Mouse (Mus musculus) stomach, embryonic 14.5 days (tissue): ENCODE data around the gene Nrp1. TPM values are rescaled to one million over a fixed set of nuclear protein-coding genes. Genes with fewer than 3 reads are reported as not detected.
A peak's percentile ranks its signal among the peaks of the same experiment; 100 is the strongest.

ENCODE experiments used
- ATAC-seq: fragments of 200-750 bp; cut with Nextera tagmentation; 2 replicates; pipeline ENCODE4 v1.8.0; 2017; ENCODE audit warnings: low read depth, moderate TSS enrichment; ENCODE audit not compliant: insufficient number of reproducible peaks, insufficient read depth, low FRiP score
- H3K27ac ChIP-seq: fragments of 300-500 bp; sonication (generic); 2 replicates; pipeline ENCODE4 v1.5.1; 2014; ENCODE audit warnings: mild to moderate bottlenecking, low read length, moderate library complexity, mixed read lengths
- H3K27me3 ChIP-seq: fragments of 300-500 bp; sonication (generic); 2 replicates; pipeline ENCODE4 v1.6.1; 2014; ENCODE audit warnings: low read length, control low read depth, mixed read lengths; ENCODE audit not compliant: control insufficient read depth, insufficient read depth
- H3K36me3 ChIP-seq: fragments of 300-500 bp; sonication (generic); 2 replicates; pipeline ENCODE4 v1.6.1; 2014; ENCODE audit warnings: mild to moderate bottlenecking, control low read depth, low read length, moderate library complexity, mixed read lengths; ENCODE audit not compliant: control insufficient read depth, insufficient read depth
- H3K4me1 ChIP-seq: fragments of 300-500 bp; sonication (generic); 2 replicates; pipeline ENCODE4 v1.6.1; 2014; ENCODE audit warnings: low read length, control low read depth, mixed read lengths; ENCODE audit not compliant: control insufficient read depth, insufficient read depth
- H3K4me2 ChIP-seq: fragments of 300-500 bp; sonication (generic); replicated peaks from 2 replicates; pipeline ENCODE4 v1.6.1; 2014; ENCODE audit warnings: low read depth, low read length, control low read depth
- H3K4me3 ChIP-seq: fragments of 300-500 bp; sonication (generic); 2 replicates; pipeline ENCODE4 v1.5.1; 2014; ENCODE audit warnings: low read depth, low read length, control low read depth
- H3K9ac ChIP-seq: fragments of 300-500 bp; sonication (generic); replicated peaks from 2 replicates; pipeline ENCODE4 v1.6.1; 2014; ENCODE audit warnings: low read depth, mild to moderate bottlenecking, control low read depth, low read length, moderate library complexity, mixed read lengths
- H3K9me3 ChIP-seq: fragments of 300-500 bp; sonication (generic); 2 replicates; pipeline ENCODE4 v1.6.1; 2016; ENCODE audit warnings: low read depth, low read length, control low read depth; ENCODE audit not compliant: control insufficient read depth
- WGBS: fragments of 180-500 bp; shearing (Covaris S2); extraction: QIAGEN DNeasy Blood & Tissue Kit; methylation state at CpG from one replicate; pipeline ENCODE4 v1.1.7; 2014; 5-methylcytosine and 5-hydroxymethylcytosine counted together
- polyA plus RNA-seq: library from polyadenylated mRNA; unstranded; fragments of >200 nt; fragmentation: Nextera tagmentation; extraction: Ambion mirVana; gene quantifications from 2 replicates; pipeline ENCODE4 v1.2.1, GENCODE M21; 2014

The Nrp1 gene
- polyA plus RNA-seq, 1 experiment from 2014 or later = 62.2 TPM

- H3K27ac ChIP-seq = no peak overlapping the region
- H3K4me3 ChIP-seq = no peak overlapping the region
- no peaks in the 10 kb centered on the region for H3K9me3 ChIP-seq
- no peaks in the 10 kb centered on the region; the same call in 1 of the 2 replicates for H3K36me3 ChIP-seq
- WGBS = 47% methylated on average over 5 of the region's 5 CpGs
- no peak overlapping the region for H3K9ac ChIP-seq
- no peaks in the 10 kb centered on the region for H3K27me3 ChIP-seq
- peak; percentile 75; the same call in 1 of the 2 replicates for ATAC-seq
- H3K4me2 ChIP-seq = no peak overlapping the region
- peaks cover 4% of the 10 kb centered on the region; the same call in 1 of the 2 replicates for H3K4me1 ChIP-seq
Observed at GRCm38 (mm10) chr8:128491126-128492067, 133.0 kb downstream of the Nrp1 start.

GRCm38 (mm10) chr8:128493801-128494200 lies 135.4 kb downstream of the Nrp1 start:
- no peak overlapping the region for H3K4me2 ChIP-seq
- no peaks in the 10 kb centered on the region for H3K9me3 ChIP-seq
- H3K4me1 ChIP-seq = no peaks in the 10 kb centered on the region; the same call in 1 of the 2 replicates
- H3K36me3 ChIP-seq = no peaks in the 10 kb centered on the region; the same call in 1 of the 2 replicates
- ATAC-seq = no peak
- 94% methylated on average over 3 of the region's 3 CpGs for WGBS
- no peak overlapping the region for H3K27ac ChIP-seq
- no peak overlapping the region for H3K9ac ChIP-seq
- H3K4me3 ChIP-seq = no peak overlapping the region
- no peaks in the 10 kb centered on the region for H3K27me3 ChIP-seq

GRCm38 (mm10) chr8:128498836-128499235 lies 140.4 kb downstream of the Nrp1 start:
- no peak overlapping the region for H3K9ac ChIP-seq
- no peak overlapping the region for H3K4me2 ChIP-seq
- no peaks in the 10 kb centered on the region for H3K4me1 ChIP-seq
- no peaks in the 10 kb centered on the region for H3K9me3 ChIP-seq
- WGBS = 86% methylated on average over 4 of the region's 4 CpGs
- H3K4me3 ChIP-seq = no peak overlapping the region
- H3K27ac ChIP-seq = no peak overlapping the region
- H3K36me3 ChIP-seq = peaks cover 9% of the 10 kb centered on the region
- H3K27me3 ChIP-seq = no peaks in the 10 kb centered on the region
- ATAC-seq = no peak

GRCm38 (mm10) chr8:128504136-128504829 lies 145.9 kb downstream of the Nrp1 start:
- Histone ChIP-seq H3K9ac (no peak overlapping the region), H3K27ac (no peak overlapping the region), H3K4me3 (no peak overlapping the region), H3K4me2 (no peak overlapping the region), H3K36me3 (peaks cover 5% of the 10 kb centered on the region), H3K4me1 (no peaks in the 10 kb centered on the region), H3K27me3 (no peaks in the 10 kb centered on the region), H3K9me3 (no peaks in the 10 kb centered on the region)
- 75% methylated on average over 5 of the region's 5 CpGs for WGBS
- ATAC-seq = no peak

GRCm38 (mm10) chr8:128505866-128506265 lies 147.5 kb downstream of the Nrp1 start:
- Histone ChIP-seq H3K27me3 (no peaks in the 10 kb centered on the region), H3K4me1 (no peaks in the 10 kb centered on the region), H3K27ac (no peak overlapping the region), H3K4me2 (no peak overlapping the region), H3K9me3 (no peaks in the 10 kb centered on the region), H3K4me3 (no peak overlapping the region), H3K36me3 (peaks cover 5% of the 10 kb centered on the region), H3K9ac (no peak overlapping the region)
- no peak for ATAC-seq

- Histone ChIP-seq H3K27ac (no peak overlapping the region), H3K36me3 (no peaks in the 10 kb centered on the region), H3K9me3 (no peaks in the 10 kb centered on the region), H3K4me3 (no peak overlapping the region), H3K9ac (no peak overlapping the region), H3K4me1 (no peaks in the 10 kb centered on the region), H3K4me2 (no peak overlapping the region), H3K27me3 (no peaks in the 10 kb centered on the region)
- no peak for ATAC-seq
Observed at GRCm38 (mm10) chr8:128508723-128509122, 150.3 kb downstream of the Nrp1 start.

GRCm38 (mm10) chr8:128511021-128511420 lies 152.6 kb downstream of the Nrp1 start:
- no peak overlapping the region for H3K4me2 ChIP-seq
- no peak overlapping the region for H3K27ac ChIP-seq
- H3K9ac ChIP-seq = no peak overlapping the region
- H3K4me3 ChIP-seq = no peak overlapping the region
- no peaks in the 10 kb centered on the region for H3K4me1 ChIP-seq
- no peaks in the 10 kb centered on the region for H3K36me3 ChIP-seq
- H3K9me3 ChIP-seq = no peaks in the 10 kb centered on the region
- no peak for ATAC-seq
- no peaks in the 10 kb centered on the region for H3K27me3 ChIP-seq

- WGBS = 92% methylated on average over 1 of the region's 1 CpGs
- H3K4me3 ChIP-seq = no peak overlapping the region
- H3K9me3 ChIP-seq = no peaks in the 10 kb centered on the region
- no peak overlapping the region for H3K27ac ChIP-seq
- no peaks in the 10 kb centered on the region for H3K36me3 ChIP-seq
- no peaks in the 10 kb centered on the region for H3K27me3 ChIP-seq
- no peaks in the 10 kb centered on the region for H3K4me1 ChIP-seq
- H3K4me2 ChIP-seq = no peak overlapping the region
- no peak overlapping the region for H3K9ac ChIP-seq
- no peak for ATAC-seq
Observed at GRCm38 (mm10) chr8:128511732-128512131, 153.3 kb downstream of the Nrp1 start.
